Mouse (Mus musculus) left cerebral cortex, postnatal 4 days (tissue): ENCODE data around the gene Arhgef2. TPM values are rescaled to one million over a fixed set of nuclear protein-coding genes. Genes with fewer than 3 reads are reported as not detected.

Experiments used
- DNase-seq: peaks from one replicate; pipeline ENCODE4 v3.0.0-alpha.2; 2022
- intact Hi-C: fragments of 180-260 bp; cut with DNase I; formaldehyde crosslinking; loops from one replicate; pipeline ENCODE4 v1.15.1; 2025
- total RNA-seq, 2 experiments: library from RNA; stranded (reverse); gene quantifications; 2 replicates each; pipeline ENCODE4 v1.2.3; 2021

Arhgef2 gene
- total RNA-seq, 2 experiments from 2014 or later = 129 to 134 TPM

DNA sequence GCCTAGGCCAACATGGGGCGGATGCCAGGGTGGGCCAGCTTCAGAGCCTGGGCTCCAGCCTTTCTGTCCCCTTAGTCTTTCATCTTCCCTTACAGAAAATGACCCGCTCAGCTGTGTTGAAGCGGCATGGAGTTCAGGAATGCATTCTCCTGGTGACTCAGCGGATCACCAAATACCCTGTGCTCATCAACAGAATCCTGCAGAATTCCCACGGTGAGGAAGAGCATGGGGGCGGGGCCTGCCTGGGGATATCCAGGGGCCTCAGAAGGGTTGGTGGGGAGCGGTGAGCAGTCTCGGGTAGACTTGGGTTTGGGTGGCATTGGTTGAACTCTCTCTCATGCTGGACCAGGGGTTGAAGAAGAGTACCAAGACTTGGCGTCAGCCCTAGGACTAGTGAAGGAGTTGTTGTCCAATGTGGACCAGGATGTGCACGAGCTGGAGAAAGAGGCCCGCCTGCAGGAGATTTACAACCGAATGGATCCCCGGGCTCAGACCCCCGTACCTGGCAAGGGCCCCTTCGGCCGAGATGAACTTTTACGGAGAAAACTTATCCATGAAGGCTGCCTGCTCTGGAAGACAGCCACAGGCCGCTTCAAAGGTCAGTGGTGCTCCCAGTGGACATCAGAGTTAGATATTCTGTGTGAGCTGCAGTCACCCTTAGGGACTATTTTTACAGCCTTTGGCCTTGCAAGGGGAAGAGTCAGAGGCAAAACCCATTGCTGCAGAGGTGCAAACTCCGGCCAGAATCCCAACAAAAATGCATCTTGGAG, 29.9 kb downstream of the Arhgef2 start:
- intact Hi-C loops = no loop called here
- no peak for DNase-seq

DNA sequence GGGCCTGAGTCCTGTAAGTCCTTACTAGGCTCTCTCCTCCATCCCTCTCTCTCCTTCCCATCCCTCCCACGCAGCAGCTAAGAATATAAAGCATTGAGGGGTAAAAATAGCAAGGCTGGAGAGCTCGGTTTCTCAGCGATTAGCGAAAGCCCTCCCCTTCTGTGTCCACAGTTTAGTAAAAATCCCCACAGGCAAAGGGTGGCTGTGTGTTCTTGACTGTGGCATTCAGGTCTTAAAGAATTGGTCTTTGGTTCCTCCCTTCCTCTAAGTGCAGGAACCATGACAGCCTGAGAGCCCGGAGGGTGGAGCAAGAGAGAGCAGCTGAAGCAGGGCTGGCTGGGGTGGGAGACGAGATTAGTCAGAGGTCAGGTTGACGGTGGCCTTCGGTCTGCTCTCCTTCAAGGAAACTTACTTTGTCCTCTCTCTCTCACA, 30.8 kb downstream of the Arhgef2 start:
- intact Hi-C loops = no loop called here
- no peak for DNase-seq

DNA sequence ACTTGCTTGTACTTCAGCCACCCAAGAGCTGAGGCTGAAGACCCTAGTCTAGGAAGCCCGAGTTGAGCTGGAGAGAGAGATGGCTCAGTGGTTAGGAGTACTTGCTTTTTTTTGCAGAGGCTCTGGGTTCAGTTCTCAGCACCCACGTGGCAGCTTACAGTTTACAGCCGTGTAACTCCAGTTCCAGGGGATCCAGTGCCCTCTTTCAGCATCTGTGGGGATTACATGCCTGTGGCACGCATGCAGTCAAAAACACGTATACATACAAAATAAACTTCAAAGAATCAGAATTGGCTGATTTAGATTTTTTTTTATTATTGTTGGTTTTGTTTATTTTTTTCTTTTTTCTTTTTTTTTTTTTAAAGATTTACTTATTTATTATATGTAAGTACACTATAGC, 31.4 kb downstream of the Arhgef2 start:
- intact Hi-C loops = no loop called here
- no peak for DNase-seq

DNA sequence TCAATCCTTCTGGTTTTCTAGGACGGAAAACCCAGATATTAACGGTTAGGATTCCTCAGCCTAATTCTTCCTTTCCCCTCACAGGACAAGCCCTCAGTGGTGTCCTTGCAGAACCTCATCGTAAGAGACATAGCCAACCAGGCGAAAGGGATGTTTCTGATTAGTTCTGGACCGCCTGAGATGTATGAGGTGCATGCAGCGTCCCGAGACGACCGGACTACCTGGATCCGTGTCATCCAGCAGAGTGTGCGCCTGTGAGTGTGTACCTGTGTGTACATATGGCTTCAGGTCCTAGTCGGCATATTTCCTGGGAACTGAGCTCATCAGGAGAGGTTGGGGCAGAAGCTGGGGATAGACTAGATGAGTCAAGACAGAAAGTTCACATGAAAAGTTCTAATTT, 33.5 kb downstream of the Arhgef2 start:
- intact Hi-C loops = no loop called here
- DNase-seq = no peak

DNA sequence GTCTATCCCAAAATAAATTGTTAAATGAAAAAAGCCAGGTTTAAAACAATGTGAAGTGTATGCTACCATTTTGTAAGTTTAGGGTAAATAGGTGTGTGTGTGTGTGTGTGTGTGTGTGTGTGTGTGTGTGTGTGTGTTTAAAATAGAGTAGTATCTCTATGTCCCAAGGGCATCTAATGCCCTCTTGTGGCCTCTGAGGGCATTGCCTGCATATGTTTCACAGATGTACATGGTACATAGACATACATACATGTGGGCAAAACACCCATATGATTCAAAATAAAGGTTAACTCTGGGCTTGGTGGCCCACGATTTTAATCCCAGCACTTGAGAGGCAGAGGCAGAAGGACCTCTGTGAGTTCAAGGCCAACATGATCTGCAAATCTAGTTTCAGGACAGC, 34.9 kb downstream of the Arhgef2 start:
- DNase-seq = peak; percentile 70
- intact Hi-C loops = no loop called here

DNA sequence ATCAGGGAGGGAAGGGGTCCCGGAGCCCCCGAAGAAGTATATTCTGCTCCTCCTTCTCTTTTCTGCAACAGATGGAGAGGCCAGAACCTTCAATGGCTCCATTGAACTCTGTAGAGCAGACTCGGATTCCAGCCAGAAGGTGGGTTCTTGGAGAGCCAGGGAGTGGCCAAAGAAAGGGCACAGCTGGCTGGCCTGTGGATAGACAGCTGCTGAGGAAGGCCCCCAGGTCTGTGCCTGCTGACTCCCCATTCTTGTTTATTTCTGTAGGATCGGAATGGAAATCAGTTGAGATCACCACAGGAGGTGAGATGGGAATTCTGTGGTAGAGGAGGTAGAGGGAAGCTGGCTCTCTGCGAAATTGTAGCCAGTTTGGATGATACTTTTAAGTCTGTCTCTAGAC, 37.3 kb downstream of the Arhgef2 start:
- no peak for DNase-seq
- intact Hi-C loops = no loop called here

DNA sequence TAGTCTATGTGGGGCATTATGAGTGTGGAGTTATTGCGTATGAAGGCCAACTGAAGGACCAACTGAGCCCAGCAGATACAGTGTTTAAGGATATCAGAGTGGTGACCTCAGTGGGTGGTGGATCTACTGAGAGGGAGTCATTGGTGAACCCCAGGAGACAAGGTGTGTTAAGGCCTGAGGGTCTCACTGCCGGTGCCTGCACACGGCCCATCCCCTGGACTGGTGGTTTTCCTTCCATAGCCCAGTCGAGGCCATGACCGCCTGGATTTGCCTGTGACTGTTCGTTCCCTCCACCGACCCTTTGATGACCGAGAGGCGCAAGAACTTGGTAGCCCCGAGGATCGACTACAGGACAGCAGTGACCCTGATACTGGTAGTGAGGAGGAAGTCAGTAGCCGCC, 40.2 kb downstream of the Arhgef2 start:
- DNase-seq = no peak
- intact Hi-C loops = no loop called here

DNA sequence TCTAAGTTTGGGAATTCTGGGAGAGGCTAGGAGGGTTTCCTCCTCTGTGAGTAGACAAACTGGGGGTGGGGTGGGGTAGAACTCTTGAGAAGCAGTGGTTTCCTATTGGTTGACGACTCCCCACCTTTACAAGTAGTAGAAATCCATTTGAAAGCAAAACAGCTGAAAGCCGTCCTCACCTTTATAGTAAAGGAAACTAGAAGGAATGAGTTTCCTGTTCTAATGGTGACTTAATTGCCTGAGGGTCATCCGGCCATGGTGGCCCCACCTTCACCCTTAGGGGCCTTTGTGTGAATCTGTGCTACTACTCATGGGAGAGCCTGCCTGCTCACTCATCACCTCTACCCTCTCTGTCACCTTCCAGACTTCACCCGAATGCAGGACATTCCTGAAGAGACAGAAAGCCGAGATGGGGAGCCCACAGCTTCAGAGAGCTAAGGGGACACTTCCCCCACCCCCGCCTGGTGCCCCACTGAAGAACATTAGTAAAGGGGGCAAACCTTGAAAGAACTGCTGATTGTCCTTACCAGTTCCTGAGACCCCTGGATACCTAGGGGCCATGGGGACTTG, 40.7 kb downstream of the Arhgef2 start:
- intact Hi-C loops = no loop called here

DNA sequence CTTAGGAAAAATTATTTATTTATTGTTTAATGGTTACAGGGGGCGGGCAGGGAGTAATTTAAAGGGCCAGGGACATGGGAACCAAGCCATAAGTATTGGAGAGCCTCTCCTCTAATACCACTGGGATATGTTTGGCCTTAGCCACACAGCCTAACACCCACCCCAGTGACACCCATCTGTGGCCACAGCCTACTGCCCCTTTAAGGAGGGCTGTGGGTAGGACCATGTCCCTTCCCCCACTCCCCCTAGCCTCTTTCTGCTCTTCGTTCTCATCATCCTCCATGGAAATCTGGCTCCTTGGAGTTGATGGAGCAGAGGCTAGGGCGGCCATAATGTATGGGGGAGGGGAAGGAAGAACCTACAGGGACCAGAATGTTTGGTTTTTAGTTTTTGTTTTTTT, 41.3 kb downstream of the Arhgef2 start:
- DNase-seq = no peak
- intact Hi-C loops = no loop called here

More for the DNA sequence above, 40.7 kb downstream of the Arhgef2 start:
- no peak for DNase-seq

DNA sequence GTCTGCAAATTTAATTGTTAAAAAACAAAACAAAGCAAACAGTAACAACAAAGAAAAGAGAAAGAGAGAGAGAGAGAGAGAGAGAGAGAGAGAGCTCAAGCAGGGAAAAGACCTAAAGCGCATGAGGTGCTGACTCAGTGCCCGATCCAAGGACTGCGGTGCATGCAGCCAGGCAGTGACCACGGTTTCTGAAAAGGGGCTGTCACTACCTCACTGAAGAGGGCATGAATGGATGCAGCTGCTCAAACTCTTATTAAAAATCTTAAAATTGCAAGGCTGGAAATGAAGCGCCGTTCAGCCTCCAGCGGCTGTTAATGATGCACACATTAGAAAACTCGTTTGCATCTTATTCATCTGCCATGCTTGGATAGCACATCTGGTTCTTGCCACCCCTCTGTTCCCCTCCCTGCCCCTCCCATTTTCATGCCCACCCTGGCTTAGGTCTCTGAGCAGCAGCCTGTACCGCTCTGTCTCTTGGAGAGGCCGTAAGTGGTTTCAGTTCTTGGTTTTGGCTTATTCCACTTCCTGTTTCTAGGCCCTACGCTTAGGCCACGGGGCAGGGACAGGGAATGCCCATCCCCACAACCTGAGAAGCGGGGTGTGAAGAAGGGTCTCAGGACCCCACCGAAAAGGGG, 42.1 kb downstream of the Arhgef2 start:
- intact Hi-C loops = no loop called here
- DNase-seq = no peak

DNA sequence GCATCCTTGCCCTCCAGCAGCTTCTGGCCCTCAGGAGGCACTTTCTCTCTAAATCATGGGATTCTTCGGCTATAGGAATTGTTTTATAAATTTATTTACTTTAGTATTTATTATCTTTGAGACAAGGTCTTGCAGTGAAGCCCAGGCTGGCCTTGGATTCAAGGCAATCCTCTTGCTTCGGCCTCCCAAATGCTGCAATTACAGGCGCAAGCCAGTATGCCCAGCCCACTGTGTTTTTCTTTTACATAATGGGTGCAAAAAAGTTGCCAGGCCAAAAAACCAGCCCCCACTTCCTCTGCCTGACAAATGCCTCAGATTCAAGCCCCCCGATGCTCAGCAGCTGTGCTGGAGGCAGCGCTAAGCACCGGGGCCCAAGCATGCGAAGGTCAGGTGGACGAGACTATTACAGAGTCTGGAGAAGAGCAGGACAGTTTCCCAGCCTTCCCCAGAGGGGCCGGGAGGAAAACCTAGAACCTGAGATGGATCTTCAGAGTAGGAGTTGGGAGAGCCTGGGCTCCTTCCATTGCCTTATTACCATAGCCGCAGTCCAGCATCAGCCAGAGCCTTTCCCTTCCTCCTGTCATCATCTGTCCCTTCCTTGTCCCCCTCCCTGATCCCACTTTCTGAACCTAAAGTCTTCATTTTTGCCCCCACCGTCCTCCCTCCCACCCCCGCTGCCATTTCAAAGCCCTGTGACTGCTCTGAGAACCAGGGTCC, 42.8 kb downstream of the Arhgef2 start:
- DNase-seq = no peak
- intact Hi-C loops = no loop called here

DNA sequence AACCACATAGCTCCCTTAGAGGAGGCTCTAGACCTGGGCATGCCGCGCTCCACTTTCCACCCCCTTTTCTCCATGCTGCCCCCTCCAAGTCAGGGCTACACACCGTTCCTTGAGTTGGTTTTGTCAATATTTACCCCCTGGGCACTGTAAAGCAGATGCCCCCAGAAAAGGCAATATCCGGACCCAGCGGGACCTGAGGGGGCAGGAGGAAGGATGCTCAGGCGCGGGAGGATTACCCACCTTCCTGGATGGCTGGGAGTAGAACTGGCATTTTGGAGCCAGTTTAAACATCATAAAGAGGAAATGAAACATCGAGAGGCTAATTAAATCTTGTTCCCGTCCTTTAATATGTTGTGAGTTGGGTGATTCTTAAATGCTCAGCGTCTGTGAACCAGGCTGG, 43.4 kb downstream of the Arhgef2 start:
- no peak for DNase-seq

DNA sequence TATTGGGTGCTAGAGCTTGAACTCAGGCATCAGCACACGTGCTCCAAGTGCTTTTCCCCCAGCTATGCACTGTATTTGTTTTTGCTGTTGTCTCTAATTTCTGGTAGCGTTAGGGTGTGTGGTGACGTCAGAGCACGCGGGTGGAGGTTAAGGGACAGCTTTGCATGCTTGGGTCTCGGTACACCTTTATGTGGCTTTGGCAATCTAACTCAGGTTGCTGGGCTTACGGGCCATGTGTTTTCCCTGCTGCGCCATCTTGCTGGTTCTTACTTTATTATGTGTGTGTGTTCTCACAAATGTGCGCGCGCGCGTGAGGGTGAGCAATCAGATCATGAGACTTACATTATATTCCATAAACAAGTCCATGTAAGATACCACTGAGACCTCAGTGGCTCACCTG, 44.2 kb downstream of the Arhgef2 start:
- no peak for DNase-seq
- intact Hi-C loops = no loop called here

More for the DNA sequence above, 43.4 kb downstream of the Arhgef2 start:
- intact Hi-C loops = no loop called here

DNA sequence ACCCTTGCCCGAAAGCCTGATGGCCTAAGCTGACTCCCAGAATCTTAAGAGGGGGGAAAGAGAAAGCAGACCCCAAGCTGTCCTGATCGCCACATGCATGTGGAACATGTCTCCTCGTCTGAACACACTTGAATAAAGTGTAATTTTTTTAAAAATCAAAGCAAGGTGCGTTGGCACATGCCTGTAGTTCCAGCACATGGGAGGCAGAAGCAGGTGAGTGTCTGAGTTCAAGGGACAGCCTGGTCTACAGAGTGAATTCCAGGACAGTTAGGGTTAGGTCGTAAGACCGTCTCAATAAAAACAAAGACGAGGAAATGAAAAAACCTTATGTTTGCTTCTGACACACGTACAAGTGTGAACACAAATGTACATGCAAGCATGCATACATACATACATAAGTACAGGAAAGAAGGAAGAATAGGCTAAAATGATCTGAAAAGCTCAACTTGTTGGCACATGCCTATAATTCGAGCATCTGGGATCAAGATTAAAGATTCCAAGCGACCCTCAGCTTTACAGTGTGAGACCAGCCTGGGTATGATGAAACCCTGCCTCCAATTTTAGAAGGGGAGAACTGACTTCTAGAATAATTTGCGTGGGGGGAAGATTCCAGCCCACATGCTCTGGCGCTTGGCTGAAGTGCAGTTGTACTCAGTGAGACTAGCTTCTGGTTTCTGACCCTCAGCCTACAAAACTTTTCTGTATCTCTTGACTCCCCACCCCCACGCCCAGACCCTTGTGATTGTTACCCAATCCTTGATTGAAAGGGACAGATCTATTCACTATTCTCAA, 45.1 kb downstream of the Arhgef2 start:
- no peak for DNase-seq

DNA sequence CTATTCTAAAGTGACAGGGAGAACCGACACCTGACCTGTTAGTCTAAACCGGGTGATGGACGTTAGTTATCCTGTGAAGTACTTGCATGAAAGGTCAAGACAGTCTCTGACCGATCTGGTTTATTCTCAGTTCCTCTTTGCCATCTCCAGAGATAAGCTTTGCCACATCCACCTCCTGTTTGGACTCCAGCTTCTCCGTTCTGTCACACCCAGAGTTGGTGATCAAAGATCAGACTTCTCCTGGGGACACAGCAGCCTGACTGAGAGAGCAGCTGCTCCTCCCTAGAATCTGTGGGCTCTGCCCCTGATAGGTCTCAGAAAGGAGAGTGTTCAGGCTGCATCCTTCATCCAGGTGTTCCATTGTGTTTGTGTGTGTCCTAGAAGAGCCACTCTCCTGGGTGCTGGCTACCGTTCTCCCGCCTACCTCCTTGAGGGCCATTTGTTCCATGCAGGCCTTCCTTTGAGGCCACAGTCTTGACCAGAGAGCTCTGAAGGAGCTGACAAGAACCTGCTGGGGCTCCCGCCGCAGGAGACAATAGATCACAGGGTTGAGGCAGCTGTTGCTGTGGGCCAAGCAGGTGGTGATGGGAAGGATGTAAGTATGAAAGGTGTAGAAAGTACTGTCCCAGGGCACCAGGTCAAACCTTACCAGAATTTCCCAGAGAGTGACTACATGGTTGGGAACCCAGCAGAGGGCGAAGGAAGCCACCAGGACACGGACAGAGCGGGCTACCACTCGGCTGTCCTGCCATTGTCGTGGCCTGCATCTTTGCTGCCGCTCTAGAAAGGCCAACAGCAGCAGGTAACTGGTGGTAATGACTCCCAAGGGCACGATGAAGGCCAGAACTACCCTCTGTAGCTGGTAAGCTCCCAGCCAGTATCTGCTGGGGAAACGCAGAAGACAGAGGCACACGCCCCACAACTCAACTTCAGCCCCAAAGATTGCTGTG, 46.2 kb downstream of the Arhgef2 start:
- intact Hi-C loops = no loop called here
- no peak for DNase-seq

More for the DNA sequence above, 45.1 kb downstream of the Arhgef2 start:
- intact Hi-C loops = no loop called here

DNA sequence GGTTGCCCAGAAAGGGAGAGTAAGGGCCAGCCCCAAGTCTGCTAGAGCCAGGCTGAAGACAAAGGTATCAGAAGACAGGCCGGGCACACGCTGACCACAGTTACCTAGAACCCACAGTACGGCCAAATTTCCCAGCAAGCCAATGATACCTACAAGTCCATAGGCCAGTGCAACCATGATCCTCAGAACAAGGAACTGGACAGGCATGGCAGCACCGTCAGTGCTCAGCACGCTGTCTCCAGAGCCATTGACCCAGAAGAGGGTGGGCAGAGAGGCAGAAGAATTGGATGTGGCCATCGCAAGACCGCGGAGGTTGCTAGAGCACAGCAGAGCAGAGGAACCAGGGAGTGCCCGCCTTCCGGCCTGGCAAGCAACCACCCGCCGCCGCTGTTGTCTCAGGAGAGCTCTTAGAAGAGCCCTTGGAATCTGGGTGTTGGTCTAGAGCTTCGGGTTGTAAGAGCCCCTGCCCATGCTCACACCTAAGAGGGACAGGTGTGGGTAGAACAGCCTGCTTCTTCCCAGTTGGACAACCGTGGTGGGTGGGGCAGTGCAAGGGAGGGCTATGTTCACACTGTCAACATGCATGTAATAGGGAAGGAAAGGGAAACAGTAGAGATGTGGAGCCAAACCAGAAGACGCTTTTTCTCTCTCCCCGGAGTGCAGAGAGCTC, 47.2 kb downstream of the Arhgef2 start, which contains the start of gene Rxfp4:
Rxfp4 (minus strand) TSS at position 297 of the 670 bp plus-strand sequence.
- no peak for DNase-seq
- intact Hi-C loops = no loop called here

DNA sequence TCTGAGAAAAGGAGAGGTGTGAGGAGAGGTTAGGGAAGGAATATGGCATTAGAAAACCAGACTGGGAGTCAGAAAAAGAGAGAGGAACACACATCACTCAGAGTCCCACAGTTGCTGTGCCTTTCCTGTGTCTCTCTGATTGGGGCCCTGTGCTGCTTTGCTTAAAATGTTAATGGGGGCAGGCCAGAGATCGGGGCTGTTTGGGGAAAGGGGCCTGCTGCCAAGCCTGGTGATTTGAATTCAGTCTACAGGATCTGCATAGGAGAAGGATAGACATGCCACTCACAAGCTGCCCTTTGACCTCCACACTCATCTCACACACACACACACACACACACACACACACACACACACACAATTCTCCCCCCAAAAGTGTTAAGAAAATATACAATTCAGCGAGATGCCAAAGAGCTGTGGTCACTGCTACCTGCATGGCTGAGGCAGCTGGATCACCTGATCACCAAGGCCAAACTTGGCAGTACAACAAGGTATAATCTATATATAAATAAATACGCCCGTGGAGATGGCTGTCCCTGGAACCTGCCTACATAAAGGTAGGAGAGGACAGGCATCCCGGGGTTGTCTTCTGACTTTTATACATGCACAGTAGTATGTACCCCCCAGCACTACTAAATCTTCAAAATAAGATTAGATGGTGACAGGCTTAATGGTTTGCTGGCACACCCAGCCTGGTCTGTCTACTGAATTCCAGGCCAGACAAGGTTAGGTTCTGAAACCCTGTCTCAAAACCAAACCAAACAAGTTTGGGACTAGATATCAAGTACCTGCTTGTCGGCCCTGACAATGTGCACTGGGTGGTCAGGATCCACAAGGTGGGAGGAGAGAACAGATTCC, 48.0 kb downstream of the Arhgef2 start:
- intact Hi-C loops = no loop called here
- DNase-seq = no peak

DNA sequence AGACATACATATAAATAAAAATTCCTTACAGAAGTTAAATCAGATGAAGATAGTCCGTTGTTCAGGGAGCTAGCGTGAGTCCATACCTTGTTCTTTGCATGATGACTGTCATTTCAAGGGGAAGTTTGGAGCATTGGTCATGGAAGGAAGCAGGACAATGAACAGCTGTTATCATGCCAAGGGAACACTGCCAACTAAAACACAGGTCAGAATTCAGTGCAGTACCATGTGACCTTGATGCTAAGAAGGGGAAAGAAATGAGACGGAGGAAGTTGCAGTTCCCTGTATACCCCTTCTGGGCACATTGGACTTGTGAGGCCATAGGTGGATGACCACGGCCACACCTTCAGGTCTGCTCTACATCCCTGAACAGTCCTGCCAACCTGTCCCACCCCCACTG, 48.9 kb downstream of the Arhgef2 start:
- DNase-seq = no peak
- intact Hi-C loops = no loop called here
